8 mouse cellular contexts compared by ENCODE assay signal in genomic region chr11:55023049-55023564, GRCm38 (mm10). TPM values are rescaled to one million over a fixed set of nuclear protein-coding genes. Genes with fewer than 3 reads are reported as not detected.
DNase-seq lines count a peak whose midpoint lies in the region; ATAC-seq and TF ChIP-seq lines count a peak whose summit lies in the region.

No protein-coding gene starts in this region.

- ATAC-seq in forebrain, embryonic 15.5 days (replicated peaks), result peak; percentile 83
- ATAC-seq in lung, embryonic 16.5 days (ENCODE audit: low read depth), result peak; percentile 88

- no peaks in the 10 kb centered on the region for H3K9me3 ChIP-seq in forebrain, embryonic 15.5 days
- no peaks in the 10 kb centered on the region for H3K9me3 ChIP-seq in lung, embryonic 16.5 days (ENCODE audit: control insufficient read depth, low read length)

- H3K4me2 ChIP-seq in forebrain, embryonic 15.5 days (replicated peaks), result peak overlapping the region; percentile 19; the same call in 1 of the 2 replicates
- H3K4me2 ChIP-seq in lung, embryonic 16.5 days (ENCODE audit: low read depth, low read length), result peak overlapping the region; percentile 52

- H3K27ac ChIP-seq in bone marrow macrophage, adult 2 months (ENCODE audit: insufficient read depth, low read depth, low read length), result peak overlapping the region; percentile 78
- H3K27ac ChIP-seq in forebrain, embryonic 15.5 days (replicated peaks), result peak overlapping the region; percentile 87
- H3K27ac ChIP-seq in lung, embryonic 16.5 days (ENCODE audit: low read length), result peak overlapping the region; percentile 98
- H3K27ac ChIP-seq in olfactory bulb, adult 2 months (ENCODE audit: insufficient read depth, low read depth, low read length), result peak overlapping the region; percentile 80

- intact Hi-C loops in heart, postnatal 14 days (cut with DNase I), result no loop called here

- peak; percentile 85 to 89 for DNase-seq in B cell, adult 2 months
- DNase-seq in heart, postnatal 14 days, result peak; percentile 93 to 95
- peak; percentile 93 to 95 for DNase-seq in kidney, postnatal 4 days
- DNase-seq in thymus, adult 18-20 months, result peak; percentile 85 to 92

- WGBS in forebrain, embryonic 15.5 days, result 1% methylated on average over 10 of the region's 10 CpGs
- WGBS in lung, embryonic 16.5 days, result 0% methylated on average over 10 of the region's 10 CpGs
- WGBS in olfactory bulb, adult 2 months, result 15% methylated on average over 10 of the region's 10 CpGs

- peaks cover 57% of the 10 kb centered on the region for H3K4me1 ChIP-seq in bone marrow macrophage, adult 2 months (ENCODE audit: control insufficient read depth, insufficient read depth, low read length)
- peaks cover 41% of the 10 kb centered on the region for H3K4me1 ChIP-seq in forebrain, embryonic 15.5 days
- peaks cover 78% of the 10 kb centered on the region for H3K4me1 ChIP-seq in lung, embryonic 16.5 days (replicated peaks; ENCODE audit: control insufficient read depth, insufficient read depth, low read length)
- peaks cover 47% of the 10 kb centered on the region for H3K4me1 ChIP-seq in olfactory bulb, adult 2 months (ENCODE audit: control insufficient read depth, insufficient read depth, low read length)

- no peaks in the 10 kb centered on the region for H3K36me3 ChIP-seq in forebrain, embryonic 15.5 days
- H3K36me3 ChIP-seq in lung, embryonic 16.5 days (ENCODE audit: control insufficient read depth, insufficient read depth, low read length), result peaks cover 6% of the 10 kb centered on the region; the same call in 1 of the 2 replicates

- no peaks in the 10 kb centered on the region for H3K27me3 ChIP-seq in forebrain, embryonic 15.5 days
- H3K27me3 ChIP-seq in lung, embryonic 16.5 days (ENCODE audit: control insufficient read depth, insufficient read depth, low read depth, low read length), result no peaks in the 10 kb centered on the region

- H3K9ac ChIP-seq in forebrain, embryonic 15.5 days (replicated peaks), result no peak overlapping the region
- peak overlapping the region; percentile 54 for H3K9ac ChIP-seq in lung, embryonic 16.5 days (ENCODE audit: low read length)

- TF ChIP-seq CTCF in bone marrow macrophage, adult 2 months (IDR thresholded peaks at IDR 0.05; ENCODE audit: low read depth, low read length), result no peak
- no peak for TF ChIP-seq CTCF in olfactory bulb, adult 2 months (IDR thresholded peaks at IDR 0.05; ENCODE audit: insufficient read depth, low read depth, low read length)

- TF ChIP-seq POLR2A in bone marrow macrophage, adult 2 months (IDR thresholded peaks at IDR 0.05; ENCODE audit: borderline replicate concordance, low read depth, low read length), result no peak
- no peak for TF ChIP-seq POLR2A in olfactory bulb, adult 2 months (IDR thresholded peaks at IDR 0.05; ENCODE audit: insufficient read depth, low read depth, low read length)

- peak overlapping the region; percentile 2 for H3K4me3 ChIP-seq in bone marrow macrophage, adult 2 months (ENCODE audit: insufficient read depth, low read length)
- H3K4me3 ChIP-seq in forebrain, embryonic 15.5 days, result no peak overlapping the region
- peak overlapping the region; percentile 20 for H3K4me3 ChIP-seq in lung, embryonic 16.5 days (ENCODE audit: low read length)
- no peak overlapping the region for H3K4me3 ChIP-seq in olfactory bulb, adult 2 months (ENCODE audit: insufficient read depth, low read depth, low read length)

RNA-seq across cellular contexts. Expression of gene Anxa6, which starts 10.1 kb away (rescaled TPM):
- polyA plus RNA-seq in bone marrow macrophage, adult 2 months (2012; ENCODE audit: insufficient read depth, insufficient read length, missing spikeins), result 157 and 169 TPM in 2 replicates
- polyA plus RNA-seq in forebrain, embryonic 15.5 days (2015; fragmentation: Nextera tagmentation; extraction: Ambion mirVana), result 39.9 and 40.8 TPM in 2 replicates
- total RNA-seq in heart, postnatal 14 days (2021), result 100 to 1,000 TPM; 252 to 259 TPM
- 406 and 415 TPM in 2 replicates for polyA plus RNA-seq in lung, embryonic 16.5 days (2015; fragmentation: Nextera tagmentation; extraction: Ambion mirVana)
- polyA plus RNA-seq in olfactory bulb, adult 2 months (2012; ENCODE audit: insufficient read depth, insufficient read length, low replicate concordance, missing spikeins), result not detected in 2 replicates

RNA-seq across cellular contexts. Expression of gene Ccdc69, which starts 54.8 kb away (rescaled TPM):
- 5.3 and 6.0 TPM in 2 replicates for polyA plus RNA-seq in bone marrow macrophage, adult 2 months (2012; ENCODE audit: insufficient read depth, insufficient read length, missing spikeins)
- 0.32 and 0.34 TPM in 2 replicates for polyA plus RNA-seq in forebrain, embryonic 15.5 days (2015; fragmentation: Nextera tagmentation; extraction: Ambion mirVana)
- total RNA-seq in heart, postnatal 14 days (2021), result 10 to 100 TPM; 11.9 to 12.8 TPM
- polyA plus RNA-seq in lung, embryonic 16.5 days (2015; fragmentation: Nextera tagmentation; extraction: Ambion mirVana), result 3.5 and 3.8 TPM in 2 replicates
- not detected in 2 replicates for polyA plus RNA-seq in olfactory bulb, adult 2 months (2012; ENCODE audit: insufficient read depth, insufficient read length, low replicate concordance, missing spikeins)

Comparison
In these comparisons a context has a peak if more than half of its experiments do, and no peak if none do; other contexts are left out.
1. H3K4me3 ChIP-seq: peak in bone marrow macrophage, adult 2 months (single experiment) and lung, embryonic 16.5 days (single experiment); none in forebrain, embryonic 15.5 days (single experiment) and olfactory bulb, adult 2 months (single experiment).
2. Peak in every context shown above with its lines, with median percentiles within 50 percentile points of each other: DNase-seq and H3K27ac ChIP-seq.